Mouse (Mus musculus): ENCODE measurements around the gene Rasgrp3.

DNA sequence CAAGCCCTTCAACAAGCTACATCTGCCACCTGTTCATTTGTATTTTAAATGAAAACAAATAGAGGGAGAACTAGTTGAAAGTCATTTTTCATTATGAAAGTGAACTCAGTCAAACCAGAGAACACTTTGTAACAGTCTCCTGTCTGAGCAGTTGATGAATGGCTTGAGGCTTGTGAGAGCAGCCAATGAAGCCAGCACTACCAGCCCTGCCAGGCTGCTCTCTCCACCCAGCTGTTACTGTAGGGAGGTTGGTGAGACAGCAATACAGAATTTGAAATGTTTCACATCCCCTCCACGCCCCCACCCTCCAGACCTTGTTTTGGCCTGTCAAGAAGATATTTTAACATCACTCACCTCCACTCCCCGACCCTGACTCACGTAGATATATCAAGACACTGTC is 18.8 kb upstream of the Rasgrp3 start:
- TF ChIP-seq CTCF (conservative IDR thresholded peaks at IDR 0.05; ENCODE audit: low read length) (no peak), NANOG (IDR thresholded peaks at IDR 0.05; ENCODE audit: borderline replicate concordance, low read length) (no peak)
